Mouse (Mus musculus) olfactory bulb, adult 2 months (tissue): Measurements from ENCODE around the gene Repin1.

Experiments used
- CTCF ChIP-seq: fragments of 200-500 bp; IDR thresholded peaks from 2 replicates; pipeline ENCODE4 v1.5.1; 2012; ENCODE audit warnings: low read depth, mild to moderate bottlenecking, low read length, moderate library complexity; ENCODE audit not compliant: insufficient read depth
- POLR2A ChIP-seq: fragments of 200-500 bp; IDR thresholded peaks from 2 replicates; pipeline ENCODE4 v1.6.1; 2012; ENCODE audit warnings: mild to moderate bottlenecking, low read depth, low read length, moderate library complexity; ENCODE audit not compliant: insufficient read depth

GRCm38 (mm10) chr6:48646995-48647394 is 53.3 kb downstream of the Repin1 start, which contains the start of gene Gimap8:
- TF ChIP-seq CTCF, result no peak
- no peak for TF ChIP-seq POLR2A
